Mouse (Mus musculus): Measurements from ENCODE around the gene Lrp4. TPM values are rescaled to one million over a fixed set of nuclear protein-coding genes. Genes with fewer than 3 reads are reported as not detected.
A peak's percentile ranks its signal among the peaks of the same experiment; 100 is the strongest.

Gene Lrp4
- polyA plus RNA-seq, 1 experiment from 2014 or later: 3.5 TPM

DNA sequence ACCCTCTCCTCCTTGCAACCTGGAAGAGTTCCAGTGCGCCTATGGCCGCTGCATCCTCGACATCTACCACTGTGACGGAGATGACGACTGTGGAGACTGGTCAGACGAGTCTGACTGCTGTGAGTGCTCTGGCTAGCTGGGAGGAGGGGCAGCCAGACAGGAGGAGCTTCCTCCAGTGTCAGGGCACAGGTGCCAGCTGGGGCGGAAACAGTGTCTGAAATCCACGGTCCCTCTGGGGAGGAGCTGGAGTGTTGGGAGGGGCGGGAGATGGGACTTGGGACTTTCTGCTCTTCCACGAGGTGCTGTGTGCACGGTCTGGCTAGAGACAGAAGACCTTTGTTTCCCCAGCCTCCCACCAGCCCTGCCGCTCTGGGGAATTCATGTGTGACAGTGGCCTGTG, 17.0 kb downstream of the Lrp4 start:
- no peak for ATAC-seq (ENCODE audit: insufficient number of reproducible peaks, insufficient read depth, low FRiP score, low read depth)
- 76% methylated on average over 12 of the region's 12 CpGs for WGBS
- H3K4me1 ChIP-seq (ENCODE audit: control insufficient read depth in 2 of 2, insufficient read depth in 2 of 2, low read length in 2 of 2): peaks cover 3 to 6% of the 10 kb centered on the region in 2 experiments; a peak in 3 of 4 replicates

DNA sequence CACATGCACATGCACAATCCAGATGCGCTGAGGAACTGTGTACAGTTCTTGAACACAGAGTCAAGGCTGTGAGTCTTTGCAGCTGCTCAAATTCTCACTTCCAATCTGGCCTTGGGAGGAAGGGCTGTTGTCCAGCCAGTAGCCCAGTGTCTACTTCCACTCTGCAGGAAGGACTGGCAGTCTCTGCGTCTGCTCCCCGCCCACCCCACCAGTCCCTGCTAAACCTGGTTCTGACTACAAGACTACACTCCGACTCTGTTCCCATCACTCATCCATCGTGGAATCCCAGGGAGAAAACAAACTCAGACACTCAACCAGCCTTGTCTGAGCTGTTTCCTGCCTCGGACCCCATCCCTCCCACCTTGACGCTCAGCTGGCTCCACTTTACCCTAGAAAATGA, 18.5 kb downstream of the Lrp4 start:
- H3K9me3 ChIP-seq (ENCODE audit: control insufficient read depth, low read length): no peaks in the 10 kb centered on the region
- H3K4me3 ChIP-seq (ENCODE audit: control insufficient read depth in 1 of 2, insufficient read depth in 1 of 2, low read depth in 1 of 2, low read length in 2 of 2): no peak overlapping the region
- H3K4me1 ChIP-seq (ENCODE audit: control insufficient read depth in 2 of 2, insufficient read depth in 2 of 2, low read length in 2 of 2): peaks cover 0 to 2% of the 10 kb centered on the region in 2 experiments; a peak in 2 of 4 replicates
- 70% methylated on average over 7 of the region's 7 CpGs for WGBS
- no peak for ATAC-seq (ENCODE audit: insufficient number of reproducible peaks, insufficient read depth, low FRiP score, low read depth)
- no peak overlapping the region for H3K4me2 ChIP-seq (ENCODE audit: low read length)
- 0 out of 4 replicates have a peak overlapping the region, but pooled peaks of 1 of the 2 experiments have one; percentile 11 for H3K27ac ChIP-seq (replicated peaks in 1 of 2; ENCODE audit: control insufficient read depth in 1 of 2, insufficient read depth in 1 of 2, low read depth in 2 of 2, low read length in 2 of 2)
- no peaks in the 10 kb centered on the region for H3K27me3 ChIP-seq (ENCODE audit: control insufficient read depth, insufficient read depth, low read length)
- H3K9ac ChIP-seq (ENCODE audit: low read length): no peak overlapping the region
- H3K36me3 ChIP-seq (ENCODE audit: control insufficient read depth, insufficient read depth, low read length): peaks cover 81% of the 10 kb centered on the region

More for the DNA sequence above, 17.0 kb downstream of the Lrp4 start:
- Histone ChIP-seq H3K9ac (ENCODE audit: low read length) (no peak overlapping the region), H3K27ac (replicated peaks in 1 of 2; ENCODE audit: control insufficient read depth in 1 of 2, insufficient read depth in 1 of 2, low read depth in 2 of 2, low read length in 2 of 2) (no peak overlapping the region), H3K9me3 (ENCODE audit: control insufficient read depth, low read length) (no peaks in the 10 kb centered on the region), H3K36me3 (ENCODE audit: control insufficient read depth, insufficient read depth, low read length) (peaks cover 71% of the 10 kb centered on the region), H3K4me2 (ENCODE audit: low read length) (no peak overlapping the region), H3K27me3 (ENCODE audit: control insufficient read depth, insufficient read depth, low read length) (no peaks in the 10 kb centered on the region), H3K4me3 (ENCODE audit: control insufficient read depth in 1 of 2, insufficient read depth in 1 of 2, low read depth in 1 of 2, low read length in 2 of 2) (no peak overlapping the region)

DNA sequence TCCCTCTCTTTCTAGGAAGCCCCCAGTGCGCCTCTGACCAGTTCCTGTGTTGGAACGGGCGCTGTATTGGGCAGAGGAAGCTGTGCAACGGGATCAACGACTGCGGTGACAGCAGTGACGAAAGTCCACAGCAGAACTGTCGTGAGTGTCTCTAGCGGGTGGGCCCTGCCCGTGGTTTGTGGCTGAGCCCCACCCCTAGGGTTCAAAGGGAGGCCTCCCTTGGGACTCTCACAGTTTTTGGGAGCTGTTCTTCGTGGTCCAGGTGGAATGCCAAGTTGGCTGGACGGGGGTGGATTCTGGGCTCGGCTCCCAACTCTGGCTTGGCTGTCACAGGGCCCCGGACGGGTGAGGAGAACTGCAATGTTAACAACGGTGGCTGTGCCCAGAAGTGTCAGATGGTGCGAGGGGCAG, 18.9 kb downstream of the Lrp4 start:
- H3K36me3 ChIP-seq (ENCODE audit: control insufficient read depth, insufficient read depth, low read length): peaks cover 81% of the 10 kb centered on the region
- H3K27ac ChIP-seq (replicated peaks in 1 of 2; ENCODE audit: control insufficient read depth in 1 of 2, insufficient read depth in 1 of 2, low read depth in 2 of 2, low read length in 2 of 2): 0 out of 4 replicates have a peak overlapping the region, but pooled peaks of 1 of the 2 experiments have one; percentile 11
- H3K4me3 ChIP-seq (ENCODE audit: control insufficient read depth in 1 of 2, insufficient read depth in 1 of 2, low read depth in 1 of 2, low read length in 2 of 2): no peak overlapping the region
- no peak overlapping the region for H3K9ac ChIP-seq (ENCODE audit: low read length)
- H3K9me3 ChIP-seq (ENCODE audit: control insufficient read depth, low read length): no peaks in the 10 kb centered on the region
- ATAC-seq (ENCODE audit: insufficient number of reproducible peaks, insufficient read depth, low FRiP score, low read depth): no peak
- 45% methylated on average over 17 of the region's 17 CpGs for WGBS
- peaks cover 0 to 2% of the 10 kb centered on the region in 2 experiments; a peak in 2 of 4 replicates for H3K4me1 ChIP-seq (ENCODE audit: control insufficient read depth in 2 of 2, insufficient read depth in 2 of 2, low read length in 2 of 2)
- H3K4me2 ChIP-seq (ENCODE audit: low read length): no peak overlapping the region
- no peaks in the 10 kb centered on the region for H3K27me3 ChIP-seq (ENCODE audit: control insufficient read depth, insufficient read depth, low read length)

DNA sequence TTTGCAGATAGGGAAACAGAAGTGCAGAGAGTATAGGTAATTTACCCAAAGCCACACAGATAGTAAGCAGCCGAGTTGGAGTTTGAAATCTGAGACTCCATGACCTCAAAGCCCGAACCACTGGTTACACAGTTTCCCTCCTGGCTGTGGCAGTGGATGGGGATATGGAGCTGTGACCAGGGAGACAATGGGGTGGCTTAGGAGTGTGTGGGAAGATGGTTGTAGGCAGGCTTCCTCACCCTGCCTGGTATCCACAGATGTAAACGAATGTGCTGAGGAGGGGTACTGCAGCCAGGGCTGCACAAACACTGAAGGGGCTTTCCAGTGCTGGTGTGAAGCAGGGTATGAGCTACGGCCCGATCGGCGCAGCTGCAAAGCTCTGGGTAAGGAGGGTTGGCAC, 19.5 kb downstream of the Lrp4 start:
- WGBS: 78% methylated on average over 7 of the region's 7 CpGs
- Histone ChIP-seq H3K9ac (ENCODE audit: low read length) (no peak overlapping the region), H3K36me3 (ENCODE audit: control insufficient read depth, insufficient read depth, low read length) (peaks cover 84% of the 10 kb centered on the region), H3K4me3 (ENCODE audit: control insufficient read depth in 1 of 2, insufficient read depth in 1 of 2, low read depth in 1 of 2, low read length in 2 of 2) (no peak overlapping the region), H3K27ac (replicated peaks in 1 of 2; ENCODE audit: control insufficient read depth in 1 of 2, insufficient read depth in 1 of 2, low read depth in 2 of 2, low read length in 2 of 2) (no peak overlapping the region; a peak in 1 of 4 replicates), H3K9me3 (ENCODE audit: control insufficient read depth, low read length) (no peaks in the 10 kb centered on the region), H3K4me1 (ENCODE audit: control insufficient read depth in 2 of 2, insufficient read depth in 2 of 2, low read length in 2 of 2) (peaks cover 0 to 2% of the 10 kb centered on the region in 2 experiments; a peak in 2 of 4 replicates), H3K4me2 (ENCODE audit: low read length) (no peak overlapping the region), H3K27me3 (ENCODE audit: control insufficient read depth, insufficient read depth, low read length) (no peaks in the 10 kb centered on the region)
- ATAC-seq (ENCODE audit: insufficient number of reproducible peaks, insufficient read depth, low FRiP score, low read depth): no peak

DNA sequence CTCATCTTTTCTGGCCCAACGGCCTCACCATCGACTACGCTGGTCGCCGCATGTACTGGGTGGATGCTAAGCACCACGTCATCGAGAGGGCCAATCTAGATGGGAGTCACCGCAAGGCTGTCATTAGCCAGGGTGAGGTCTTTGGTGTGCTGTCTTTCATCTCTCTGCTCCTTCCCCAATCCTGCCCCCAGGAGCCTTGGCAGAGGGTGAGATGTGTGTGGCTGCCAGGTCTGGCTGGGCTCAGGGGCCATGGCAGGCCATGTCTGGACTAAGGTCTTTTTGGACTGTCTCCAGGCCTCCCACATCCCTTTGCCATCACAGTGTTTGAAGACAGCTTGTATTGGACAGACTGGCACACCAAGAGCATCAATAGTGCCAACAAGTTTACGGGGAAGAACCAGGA, 23.1 kb downstream of the Lrp4 start:
- peaks cover 0 to 2% of the 10 kb centered on the region in 2 experiments; a peak in 2 of 4 replicates for H3K4me1 ChIP-seq (ENCODE audit: control insufficient read depth in 2 of 2, insufficient read depth in 2 of 2, low read length in 2 of 2)
- H3K9ac ChIP-seq (ENCODE audit: low read length): no peak overlapping the region
- 88% methylated on average over 9 of the region's 9 CpGs for WGBS
- no peak overlapping the region for H3K27ac ChIP-seq (replicated peaks in 1 of 2; ENCODE audit: control insufficient read depth in 1 of 2, insufficient read depth in 1 of 2, low read depth in 2 of 2, low read length in 2 of 2)
- no peaks in the 10 kb centered on the region for H3K27me3 ChIP-seq (ENCODE audit: control insufficient read depth, insufficient read depth, low read length)
- no peaks in the 10 kb centered on the region for H3K9me3 ChIP-seq (ENCODE audit: control insufficient read depth, low read length)
- peaks cover 70% of the 10 kb centered on the region for H3K36me3 ChIP-seq (ENCODE audit: control insufficient read depth, insufficient read depth, low read length)
- no peak overlapping the region for H3K4me2 ChIP-seq (ENCODE audit: low read length)
- ATAC-seq (ENCODE audit: insufficient number of reproducible peaks, insufficient read depth, low FRiP score, low read depth): 0 out of 2 replicates have a peak, but pooled peaks have one; percentile 21
- no peak overlapping the region for H3K4me3 ChIP-seq (ENCODE audit: control insufficient read depth in 1 of 2, insufficient read depth in 1 of 2, low read depth in 1 of 2, low read length in 2 of 2)

DNA sequence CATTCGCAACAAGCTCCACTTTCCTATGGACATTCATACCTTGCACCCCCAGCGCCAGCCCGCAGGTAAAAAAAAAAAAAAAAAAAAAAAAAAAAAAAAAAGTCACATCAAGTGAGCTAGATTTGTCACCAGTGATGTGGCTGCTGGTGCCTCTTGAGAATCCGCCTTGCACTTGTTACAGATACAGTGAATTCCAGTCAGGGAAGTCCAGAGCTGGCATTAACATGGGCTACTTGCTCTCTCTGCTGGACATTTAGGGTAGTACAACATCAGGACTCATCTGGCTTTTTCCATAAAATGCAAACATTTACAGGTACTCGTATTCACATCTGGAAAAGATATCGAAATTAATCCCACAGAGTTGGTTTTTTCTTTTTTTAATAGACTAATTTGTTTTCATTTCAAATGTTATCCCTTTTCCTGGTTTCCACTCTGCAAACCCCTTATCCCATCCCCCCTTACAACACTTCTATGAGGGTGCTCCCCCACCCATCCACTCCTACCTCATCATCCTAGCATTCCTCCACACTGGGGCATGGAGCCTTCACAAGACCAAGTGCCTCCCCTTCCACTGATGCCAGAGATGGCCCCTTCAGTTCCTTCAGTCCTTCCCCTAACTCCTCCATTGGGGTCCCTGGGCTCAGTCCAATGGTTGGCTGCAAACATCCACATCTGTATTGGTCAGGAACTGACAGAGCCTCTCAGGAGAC, 23.6 kb downstream of the Lrp4 start:
- Histone ChIP-seq H3K27me3 (ENCODE audit: control insufficient read depth, insufficient read depth, low read length) (no peaks in the 10 kb centered on the region), H3K9ac (ENCODE audit: low read length) (no peak overlapping the region), H3K27ac (replicated peaks in 1 of 2; ENCODE audit: control insufficient read depth in 1 of 2, insufficient read depth in 1 of 2, low read depth in 2 of 2, low read length in 2 of 2) (no peak overlapping the region), H3K9me3 (ENCODE audit: control insufficient read depth, low read length) (no peaks in the 10 kb centered on the region), H3K36me3 (ENCODE audit: control insufficient read depth, insufficient read depth, low read length) (peaks cover 69% of the 10 kb centered on the region), H3K4me2 (ENCODE audit: low read length) (no peak overlapping the region), H3K4me1 (ENCODE audit: control insufficient read depth in 2 of 2, insufficient read depth in 2 of 2, low read length in 2 of 2) (peaks cover 0 to 2% of the 10 kb centered on the region in 2 experiments; a peak in 2 of 4 replicates), H3K4me3 (ENCODE audit: control insufficient read depth in 1 of 2, insufficient read depth in 1 of 2, low read depth in 1 of 2, low read length in 2 of 2) (no peak overlapping the region)
- 62% methylated on average over 6 of the region's 6 CpGs for WGBS
- no peak for ATAC-seq (ENCODE audit: insufficient number of reproducible peaks, insufficient read depth, low FRiP score, low read depth)

DNA sequence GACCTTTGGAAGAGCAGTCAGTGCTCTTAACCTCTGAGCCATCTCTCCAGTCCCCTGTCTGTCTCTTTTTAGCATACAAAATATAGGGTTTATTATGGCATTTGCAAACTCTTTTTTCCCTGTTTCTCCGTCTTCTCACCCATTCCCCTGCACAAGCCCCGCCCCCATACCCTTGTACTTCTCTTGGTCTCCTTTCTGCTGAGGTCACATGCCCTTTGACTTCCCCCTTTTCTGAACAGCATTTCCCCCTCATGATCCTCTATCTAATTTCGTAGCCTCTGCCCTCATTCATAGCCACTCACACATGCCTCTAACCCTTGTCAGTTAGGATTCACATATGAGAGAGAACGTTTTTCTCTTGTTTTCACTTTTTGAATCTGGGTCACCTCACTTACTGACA, 27.4 kb downstream of the Lrp4 start:
- H3K36me3 ChIP-seq (ENCODE audit: control insufficient read depth, insufficient read depth, low read length): peaks cover 67% of the 10 kb centered on the region
- ATAC-seq (ENCODE audit: insufficient number of reproducible peaks, insufficient read depth, low FRiP score, low read depth): no peak
- WGBS: 85% methylated on average over 4 of the region's 4 CpGs

More for the DNA sequence above, 27.4 kb downstream of the Lrp4 start:
- Histone ChIP-seq H3K9me3 (ENCODE audit: control insufficient read depth, low read length) (no peaks in the 10 kb centered on the region), H3K27ac (replicated peaks in 1 of 2; ENCODE audit: control insufficient read depth in 1 of 2, insufficient read depth in 1 of 2, low read depth in 2 of 2, low read length in 2 of 2) (no peak overlapping the region), H3K9ac (ENCODE audit: low read length) (no peak overlapping the region), H3K4me3 (ENCODE audit: control insufficient read depth in 1 of 2, insufficient read depth in 1 of 2, low read depth in 1 of 2, low read length in 2 of 2) (no peak overlapping the region), H3K4me1 (ENCODE audit: control insufficient read depth in 2 of 2, insufficient read depth in 2 of 2, low read length in 2 of 2) (no peaks in the 10 kb centered on the region), H3K4me2 (ENCODE audit: low read length) (no peak overlapping the region), H3K27me3 (ENCODE audit: control insufficient read depth, insufficient read depth, low read length) (no peaks in the 10 kb centered on the region)

Data from heart, embryonic 14.5 days (tissue).